Mouse (Mus musculus): ENCODE results near the gene Gm10643.
A peak's percentile ranks its signal among the peaks of the same experiment; 100 is the strongest.

Gene Gm10643

GRCm38 (mm10) chr8:84065037-84065436, at the start of gene Gm10643:
Gene Gm10643, minus strand, starts transcription at chr8:84065137.
- DNase-seq (ENCODE audit: low read depth, low spot score), result no peak

GRCm38 (mm10) chr8:84106216-84107040, 41.5 kb upstream of the Gm10643 start:
- DNase-seq (ENCODE audit: low read depth, low spot score), result no peak

- DNase-seq (ENCODE audit: low read depth, low spot score), result no peak
Observed at GRCm38 (mm10) chr8:84105676-84106075, 40.7 kb upstream of the Gm10643 start.

- peak; percentile 99 for DNase-seq (ENCODE audit: low read depth, low spot score)
Observed at GRCm38 (mm10) chr8:84104697-84105609, 40.0 kb upstream of the Gm10643 start, which contains the start of gene Dcaf15. Gene Dcaf15, minus strand, starts transcription at chr8:84104768.

GRCm38 (mm10) chr8:84104221-84104620, 39.3 kb upstream of the Gm10643 start:
- peak; percentile 41 for DNase-seq (ENCODE audit: low read depth, low spot score)

GRCm38 (mm10) chr8:84103601-84104000, 38.7 kb upstream of the Gm10643 start:
- no peak for DNase-seq (ENCODE audit: low read depth, low spot score)

GRCm38 (mm10) chr8:84101476-84102270, 36.7 kb upstream of the Gm10643 start:
- no peak for DNase-seq (ENCODE audit: low read depth, low spot score)

- no peak for DNase-seq (ENCODE audit: low read depth, low spot score)
Observed at GRCm38 (mm10) chr8:84098376-84098775, 33.4 kb upstream of the Gm10643 start.

- DNase-seq (ENCODE audit: low read depth, low spot score), result no peak
Observed at GRCm38 (mm10) chr8:84096061-84096460, 31.1 kb upstream of the Gm10643 start.

GRCm38 (mm10) chr8:84090585-84090984, 25.6 kb upstream of the Gm10643 start:
- DNase-seq (ENCODE audit: low read depth, low spot score), result no peak

GRCm38 (mm10) chr8:84089277-84089676, 24.3 kb upstream of the Gm10643 start:
- no peak for DNase-seq (ENCODE audit: low read depth, low spot score)

- DNase-seq (ENCODE audit: low read depth, low spot score), result no peak
Observed at GRCm38 (mm10) chr8:84087821-84088220, 22.9 kb upstream of the Gm10643 start.

GRCm38 (mm10) chr8:84087156-84087555, 22.2 kb upstream of the Gm10643 start:
- DNase-seq (ENCODE audit: low read depth, low spot score), result no peak

- no peak for DNase-seq (ENCODE audit: low read depth, low spot score)
Observed at GRCm38 (mm10) chr8:84084341-84085115, 19.6 kb upstream of the Gm10643 start.

- no peak for DNase-seq (ENCODE audit: low read depth, low spot score)
Observed at GRCm38 (mm10) chr8:84083829-84084241, 18.9 kb upstream of the Gm10643 start.

- DNase-seq (ENCODE audit: low read depth, low spot score), result no peak
Observed at GRCm38 (mm10) chr8:84079206-84079605, 14.3 kb upstream of the Gm10643 start.

- DNase-seq (ENCODE audit: low read depth, low spot score), result no peak
Observed at GRCm38 (mm10) chr8:84076849-84077248, 11.9 kb upstream of the Gm10643 start.

GRCm38 (mm10) chr8:84076412-84076811, 11.5 kb upstream of the Gm10643 start:
- DNase-seq (ENCODE audit: low read depth, low spot score), result no peak

GRCm38 (mm10) chr8:84073230-84073976, 8.5 kb upstream of the Gm10643 start:
- DNase-seq (ENCODE audit: low read depth, low spot score), result no peak

GRCm38 (mm10) chr8:84072321-84072720, 7.4 kb upstream of the Gm10643 start:
- DNase-seq (ENCODE audit: low read depth, low spot score), result no peak

All from retina, postnatal 7 days (tissue).